Mouse (Mus musculus): ENCODE measurements around the gene Vars. TPM values are rescaled to one million over a fixed set of nuclear protein-coding genes. Genes with fewer than 3 reads are reported as not detected.
A peak's percentile ranks its signal among the peaks of the same experiment; 100 is the strongest.
"Not testable (repeated sequence)": the region's sequence is repeated elsewhere in the genome, so short reads cannot be mapped to it uniquely, and the experiment has no call there.

Gene Vars
- total RNA-seq, 2 experiments from 2014 or later: 91.0 to 94.3 TPM

DNA sequence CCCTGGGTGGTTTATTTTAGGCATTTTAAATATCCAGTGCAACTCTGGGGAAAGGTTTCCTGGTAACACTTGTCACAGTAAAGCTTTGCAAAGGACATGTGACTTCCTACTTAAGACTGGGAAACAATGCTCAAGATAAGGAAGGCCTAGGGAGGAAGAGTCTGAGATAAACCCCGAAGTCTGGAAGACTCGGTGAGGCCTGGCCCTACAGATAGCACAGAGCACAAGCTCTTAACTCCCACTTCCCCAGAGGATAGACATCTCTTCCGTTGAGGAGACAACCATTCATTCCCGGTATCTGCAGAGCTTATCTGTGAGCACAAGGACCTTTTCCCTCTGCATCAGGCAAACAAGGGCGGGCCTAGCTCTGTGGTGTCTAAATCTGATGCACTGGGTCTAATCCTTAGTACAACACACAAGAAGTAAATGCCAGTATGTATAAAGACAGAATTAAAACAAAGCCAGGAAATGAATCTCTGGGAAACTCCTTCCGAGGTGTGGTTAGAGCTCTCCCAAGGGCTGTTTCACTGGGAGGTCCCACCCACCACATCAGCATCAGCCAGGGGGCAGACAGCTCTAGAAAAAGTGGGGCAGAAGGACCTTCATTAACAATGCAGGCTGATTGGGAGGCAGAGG lies 21.2 kb downstream of the Vars start:
- intact Hi-C loops (cut with DNase I): loop anchor here (1.0 kb wide), 1 partner anchor 37 kb away; the partner anchor contains the start of gene Ddah2
- DNase-seq: no peak

DNA sequence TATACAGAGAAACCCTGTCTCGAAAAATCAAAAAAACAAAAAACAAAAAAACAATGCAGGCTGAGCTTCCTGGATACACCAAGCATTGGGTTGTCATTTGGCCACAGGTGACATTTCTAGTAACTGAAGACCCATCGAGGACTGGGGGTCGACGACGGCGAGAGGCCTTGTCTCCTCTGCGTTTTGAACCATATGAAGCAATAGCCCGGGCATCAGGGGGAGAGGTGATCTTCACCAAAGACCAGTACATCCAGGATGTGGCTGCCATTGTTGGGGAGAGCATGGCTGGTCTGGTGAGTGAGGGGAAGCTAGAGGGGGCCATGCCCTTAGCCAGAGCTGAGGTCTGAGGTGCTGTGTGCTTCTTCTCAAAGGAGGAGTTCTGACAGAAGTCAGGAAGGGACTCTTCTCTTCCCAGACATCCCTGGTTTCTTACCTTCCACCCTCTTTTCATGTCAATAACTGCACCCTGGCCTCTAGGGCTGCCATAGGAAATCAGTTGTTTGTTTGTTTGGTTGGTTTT lies 21.8 kb downstream of the Vars start:
- intact Hi-C loops (cut with DNase I): no loop called here
- DNase-seq: no peak

DNA sequence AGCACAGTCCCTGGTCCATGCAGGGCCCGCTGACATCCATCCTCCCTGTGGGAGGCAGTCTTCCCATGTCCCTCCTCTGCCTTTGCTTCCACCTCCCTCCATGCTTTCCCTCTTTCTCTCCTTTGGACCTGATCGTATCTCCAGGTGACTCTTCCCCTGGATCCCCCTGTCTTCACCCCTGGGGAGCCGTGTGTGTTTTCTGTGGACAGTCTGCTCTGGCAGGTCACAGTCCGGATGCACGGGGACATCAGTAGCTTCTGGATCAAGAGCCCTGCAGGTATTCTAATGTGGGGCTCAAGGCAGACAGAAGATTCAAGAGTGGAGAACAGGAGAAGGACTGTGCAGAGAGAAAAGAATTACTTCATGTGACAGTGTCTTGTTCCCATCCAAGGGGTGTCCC lies 22.4 kb downstream of the Vars start:
- intact Hi-C loops (cut with DNase I): no loop called here
- no peak for DNase-seq

DNA sequence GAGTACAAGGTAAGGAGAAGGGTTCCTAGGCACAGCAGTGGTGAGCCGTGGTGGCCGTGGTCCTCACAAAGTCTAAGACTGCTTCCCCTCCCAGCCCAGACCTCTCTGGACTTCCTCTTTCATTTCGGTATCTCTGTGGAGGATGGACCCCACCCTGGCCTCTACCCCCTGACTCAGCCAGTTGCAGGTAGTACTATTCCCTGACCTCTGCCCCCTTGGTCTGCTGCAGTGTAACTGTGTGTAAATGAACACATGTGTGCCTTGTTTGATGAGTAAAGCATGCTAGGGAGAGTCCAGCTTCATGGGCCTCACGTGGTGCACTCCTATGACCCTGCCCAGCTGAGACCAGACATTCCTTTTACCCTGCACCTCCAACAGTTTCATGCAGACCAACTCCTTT lies 23.0 kb downstream of the Vars start:
- intact Hi-C loops (cut with DNase I): no loop called here
- DNase-seq: no peak

DNA sequence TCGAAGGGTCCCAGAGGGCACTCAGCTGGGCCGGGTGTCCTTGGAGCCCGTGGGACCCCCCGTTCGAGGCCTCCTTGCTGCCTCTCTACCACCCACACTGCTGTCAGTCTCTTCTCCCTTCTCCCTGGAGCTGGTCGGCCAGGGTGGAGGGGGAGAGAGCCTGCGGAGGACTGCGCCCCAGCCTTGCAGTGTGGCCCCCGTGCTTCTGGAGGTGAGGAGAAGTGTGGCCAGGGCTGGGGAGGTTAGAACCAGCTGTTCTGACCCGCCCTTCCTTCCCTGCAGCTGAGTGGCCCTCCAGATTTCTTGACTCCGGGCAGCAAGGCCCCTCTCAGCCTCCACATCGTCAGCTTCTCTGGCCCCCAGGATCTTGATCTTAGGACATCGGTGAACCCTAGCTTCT lies 23.5 kb downstream of the Vars start:
- intact Hi-C loops (cut with DNase I): no loop called here
- no peak for DNase-seq

DNA sequence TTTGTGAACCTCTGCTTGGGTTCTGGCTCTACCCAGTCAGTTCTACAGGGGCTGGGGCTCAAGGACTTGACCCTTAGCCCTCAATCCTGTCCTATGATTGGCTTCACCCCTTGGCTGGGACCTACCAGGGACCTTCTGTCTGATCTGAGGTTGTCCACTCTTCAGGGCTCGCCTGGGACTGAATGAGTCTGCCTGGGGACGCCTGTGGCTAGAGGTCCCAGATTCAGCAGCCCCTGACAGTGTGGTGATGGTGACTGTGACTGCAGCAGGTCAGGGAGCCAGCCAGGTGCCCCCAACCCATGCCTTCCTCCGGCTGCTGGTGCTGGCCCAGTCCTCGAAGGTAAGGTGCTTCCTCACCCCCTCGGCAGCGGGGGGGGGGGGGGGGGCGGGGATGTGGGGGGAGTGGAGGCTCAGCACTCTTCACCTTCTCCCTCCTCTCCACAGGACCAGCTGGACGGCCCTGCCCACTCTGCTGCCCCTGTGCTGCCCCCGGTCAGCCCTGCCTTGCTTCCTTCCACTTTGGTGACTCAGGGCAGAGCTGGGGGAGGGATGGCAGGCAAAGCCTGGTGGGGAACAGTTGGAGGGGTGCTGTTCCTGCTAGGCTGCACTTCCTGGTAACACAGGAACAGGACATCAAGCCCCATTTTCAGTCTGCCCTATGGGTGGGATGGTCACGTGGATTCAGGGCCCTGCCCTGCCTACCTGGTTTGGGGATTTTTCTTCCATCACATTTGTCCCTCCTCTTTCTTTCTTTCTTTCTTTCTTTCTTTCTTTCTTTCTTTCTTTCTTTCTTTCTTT lies 24.1 kb downstream of the Vars start:
- intact Hi-C loops (cut with DNase I): no loop called here

DNA sequence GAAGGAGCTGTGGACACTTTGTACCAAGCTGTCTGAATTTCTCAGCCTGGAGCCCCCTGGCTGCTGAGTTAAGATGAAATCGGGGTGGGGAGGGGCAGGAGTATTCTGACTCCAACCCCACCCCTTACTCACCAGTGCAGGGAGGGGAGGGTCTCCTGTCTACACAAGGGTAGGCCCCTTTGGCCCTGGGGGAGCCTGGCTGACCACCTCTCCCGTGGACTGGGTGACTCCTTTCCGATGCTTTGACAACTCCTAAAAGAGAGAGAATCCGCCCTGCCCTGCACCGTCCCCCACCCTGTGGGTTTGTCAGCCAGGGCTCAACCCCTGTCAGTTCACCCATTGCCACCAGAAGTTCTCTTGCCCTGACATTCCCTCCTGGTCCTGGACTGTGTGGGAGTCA lies 25.4 kb downstream of the Vars start:
- no peak for DNase-seq
- intact Hi-C loops (cut with DNase I): no loop called here

More for the DNA sequence above, 24.1 kb downstream of the Vars start:
- DNase-seq: no peak

DNA sequence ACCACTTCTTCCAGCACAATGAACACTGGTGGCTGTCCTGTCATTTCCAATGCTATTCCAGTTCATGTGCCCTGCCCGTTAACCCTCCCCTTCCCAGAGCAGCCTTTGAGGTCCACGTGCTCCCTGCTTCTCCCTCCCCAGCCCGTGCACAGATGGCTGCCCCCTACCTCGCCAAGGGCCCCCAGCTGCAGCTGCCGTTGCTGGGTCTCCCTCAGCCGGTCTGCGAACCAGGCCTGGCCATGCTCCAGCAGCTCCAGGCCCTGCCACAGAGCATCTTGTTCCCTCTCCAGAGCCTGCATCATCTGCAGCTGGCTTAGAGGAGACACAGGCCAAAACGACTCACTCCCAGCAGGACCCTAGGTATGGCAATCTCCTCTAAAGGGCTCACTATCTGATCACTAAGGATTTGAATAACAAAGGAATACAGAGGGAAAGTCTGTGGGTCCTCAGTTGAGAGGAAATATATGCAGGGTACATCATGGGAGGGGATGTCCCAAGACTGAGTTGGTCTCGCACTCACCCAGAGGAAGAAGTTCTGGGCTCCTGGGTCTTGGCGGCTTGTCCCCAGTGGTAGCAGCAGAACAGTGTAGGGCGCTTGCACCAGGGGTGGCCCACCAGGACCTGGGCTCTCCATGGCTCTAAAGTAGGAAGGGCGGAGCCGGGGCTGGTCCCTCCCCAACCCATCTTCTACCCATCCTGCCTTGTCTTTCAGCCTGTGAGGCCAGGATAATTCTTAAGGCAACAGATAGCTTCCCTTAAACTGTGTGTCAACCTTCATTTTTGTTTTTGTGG lies 26.7 kb downstream of the Vars start, which contains the start of gene Sapcd1:
TSS of gene Sapcd1 (minus strand) at position 740 of the 792 bp plus-strand sequence.
- peak; percentile 96 for DNase-seq
- intact Hi-C loops (cut with DNase I): no loop called here

DNA sequence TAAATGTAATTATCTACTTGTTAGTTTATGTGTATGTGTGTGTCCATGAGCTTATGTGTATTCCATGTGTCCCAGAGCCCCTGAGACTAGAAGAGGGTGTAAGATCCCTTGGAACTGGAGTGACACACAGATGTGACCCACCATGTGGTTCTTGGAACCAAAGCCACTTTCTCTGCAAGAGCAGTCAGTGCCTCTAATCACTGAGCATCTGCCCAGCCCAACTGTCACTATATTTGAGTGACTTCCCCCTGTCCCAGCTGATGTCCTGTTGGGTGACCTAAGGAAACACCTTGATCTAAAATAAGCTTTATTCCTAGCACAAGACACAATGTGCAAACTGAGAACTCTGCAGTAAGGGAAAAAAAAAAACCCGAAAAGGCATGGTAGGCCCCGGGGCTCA lies 27.5 kb downstream of the Vars start:
- no peak for DNase-seq
- intact Hi-C loops (cut with DNase I): no loop called here

DNA sequence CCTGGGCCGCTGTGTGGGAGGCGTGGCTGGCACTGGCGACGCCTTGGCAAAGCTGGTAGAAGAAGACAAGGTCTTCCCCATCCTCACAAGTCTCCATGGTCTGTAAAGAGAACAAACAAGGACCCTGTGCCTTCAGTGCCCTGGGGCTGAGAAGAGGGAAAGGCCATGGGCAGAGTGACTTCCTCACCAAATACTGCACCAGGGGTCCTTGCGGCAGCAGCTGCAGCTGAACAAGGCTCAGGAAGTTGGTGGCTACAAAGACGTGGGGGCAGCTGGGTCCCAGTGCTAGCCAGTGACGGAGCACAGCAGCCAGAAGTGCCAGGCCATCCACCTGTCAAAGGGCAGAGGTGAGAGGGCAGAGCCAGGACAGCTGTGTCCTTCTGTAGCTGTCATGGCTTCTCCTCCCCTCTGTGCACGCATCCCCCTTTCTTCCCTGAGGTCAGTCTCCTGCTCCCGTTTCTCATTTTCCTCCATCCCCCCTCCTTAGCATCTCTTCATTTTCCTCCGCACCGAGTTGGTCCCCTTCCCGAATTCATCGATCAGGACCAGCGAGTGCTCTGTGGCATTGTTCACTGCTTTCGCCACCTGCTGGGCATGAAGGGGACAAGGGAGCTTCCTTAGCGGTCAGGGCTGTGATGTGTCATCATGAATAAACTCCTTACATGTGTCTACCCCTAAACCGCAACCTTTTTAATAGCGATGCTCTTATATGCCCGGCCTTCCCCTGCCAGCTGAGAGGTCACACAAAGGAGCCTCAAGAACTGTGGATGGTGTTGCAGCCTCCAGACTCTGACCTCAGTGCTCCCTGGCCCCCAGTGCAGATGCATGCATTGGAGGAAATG lies 29.1 kb downstream of the Vars start:
- intact Hi-C loops (cut with DNase I): no loop called here
- DNase-seq: no peak

DNA sequence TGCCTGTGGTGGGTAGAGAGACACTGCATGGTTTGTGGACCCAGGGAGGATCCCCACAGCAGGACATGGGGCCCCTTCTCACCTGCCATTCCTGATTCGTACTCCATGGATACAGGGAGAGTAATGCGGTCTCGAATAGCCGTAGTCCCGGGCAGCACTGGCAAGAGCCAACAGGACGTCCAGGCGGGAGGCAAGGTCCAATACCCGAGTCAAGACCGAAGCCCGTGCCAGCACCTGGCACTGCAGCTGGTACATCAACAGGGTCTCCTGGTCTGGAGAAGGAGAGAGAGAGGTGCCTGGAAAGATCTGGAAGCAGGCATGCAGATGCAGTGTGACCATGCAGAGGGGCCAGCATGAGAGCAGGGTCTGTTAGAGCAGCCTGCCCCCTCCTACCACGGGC lies 30.5 kb downstream of the Vars start:
- intact Hi-C loops (cut with DNase I): no loop called here
- no peak for DNase-seq

DNA sequence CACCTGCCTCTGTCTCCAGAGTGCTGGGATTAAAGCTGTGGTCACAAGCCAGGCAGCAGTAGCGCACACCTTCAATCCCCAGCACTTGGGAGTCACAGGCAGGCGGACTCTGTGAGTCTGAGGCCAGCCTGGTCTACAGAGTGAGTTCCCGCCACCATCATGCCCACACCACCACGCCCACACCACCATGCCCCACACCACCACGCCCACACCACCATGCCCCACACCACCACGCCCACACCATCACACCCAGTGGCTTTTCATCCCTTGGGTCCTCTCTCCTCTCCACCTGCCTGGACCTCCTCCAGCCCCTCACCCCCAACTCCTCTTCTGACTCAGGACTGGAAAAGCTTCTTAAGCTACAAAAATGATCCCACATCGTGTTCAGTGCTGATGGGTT lies 31.1 kb downstream of the Vars start:
- DNase-seq: no peak
- intact Hi-C loops (cut with DNase I): no loop called here

DNA sequence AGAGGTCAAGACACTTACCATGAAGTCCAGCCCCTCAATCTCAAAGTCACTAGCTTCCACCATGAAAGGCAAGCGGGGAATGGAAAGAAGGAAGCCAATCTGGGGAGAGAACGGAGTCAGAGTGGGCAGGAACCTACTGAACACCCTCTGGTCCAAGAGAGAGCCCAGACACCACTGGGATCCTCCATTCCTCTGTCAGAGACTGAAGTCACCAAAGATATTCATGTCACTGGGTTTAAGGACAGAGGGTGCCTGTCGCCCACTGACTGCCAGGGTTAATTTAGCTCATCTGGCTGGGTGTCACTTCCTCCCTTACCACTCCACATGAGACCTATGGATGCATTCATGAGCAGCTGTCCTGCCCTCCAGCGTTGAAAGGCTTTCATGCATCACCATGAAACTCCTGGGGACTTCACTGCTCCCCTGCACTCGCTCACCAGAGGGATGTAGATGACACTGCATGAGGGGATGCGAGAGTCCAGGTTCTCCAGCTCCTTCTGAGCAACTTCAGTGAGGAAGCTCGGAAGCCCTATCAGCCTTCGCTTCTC lies 31.6 kb downstream of the Vars start:
- DNase-seq: no peak
- intact Hi-C loops (cut with DNase I): no loop called here

DNA sequence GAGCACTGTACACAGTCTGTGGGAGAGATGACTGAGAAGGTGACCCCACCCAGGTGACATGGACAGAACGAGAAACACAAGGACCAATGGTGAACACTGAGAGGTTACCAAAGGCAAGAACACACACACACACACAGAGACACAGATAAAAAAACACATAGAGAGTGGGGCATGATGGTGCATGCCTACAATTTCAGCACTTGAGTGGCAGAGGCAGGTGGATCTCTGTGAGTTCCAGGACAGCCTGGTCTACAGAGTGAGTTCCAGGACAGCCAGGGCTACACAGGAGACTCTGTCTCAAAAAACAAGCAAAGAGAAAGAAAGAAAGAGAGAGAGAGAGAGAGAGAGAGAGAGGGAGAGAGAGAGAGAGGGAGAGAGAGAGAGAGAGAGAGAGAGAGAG lies 32.9 kb downstream of the Vars start:
- intact Hi-C loops (cut with DNase I); DNase-seq: not testable (repeated sequence)

DNA sequence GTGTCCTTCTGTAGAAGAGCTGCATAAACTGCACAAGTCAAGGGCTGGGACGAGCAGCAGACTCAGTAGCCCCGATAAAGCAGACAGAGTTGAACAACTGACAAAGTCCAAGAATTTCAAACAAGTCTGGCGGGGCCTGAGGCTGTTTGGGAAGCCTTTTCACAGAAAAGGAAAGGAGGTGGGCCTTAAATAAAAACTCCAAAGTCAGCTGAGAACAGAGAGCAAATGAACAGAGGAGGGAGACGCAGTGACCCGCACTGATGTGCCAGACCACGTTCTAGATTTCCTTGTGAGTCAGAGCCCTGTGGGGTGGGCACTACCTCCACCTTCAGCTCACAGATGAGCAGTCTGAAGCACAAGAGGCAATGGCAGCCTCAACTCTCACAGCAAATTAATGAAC lies 34.1 kb downstream of the Vars start:
- intact Hi-C loops (cut with DNase I): no loop called here
- no peak for DNase-seq

DNA sequence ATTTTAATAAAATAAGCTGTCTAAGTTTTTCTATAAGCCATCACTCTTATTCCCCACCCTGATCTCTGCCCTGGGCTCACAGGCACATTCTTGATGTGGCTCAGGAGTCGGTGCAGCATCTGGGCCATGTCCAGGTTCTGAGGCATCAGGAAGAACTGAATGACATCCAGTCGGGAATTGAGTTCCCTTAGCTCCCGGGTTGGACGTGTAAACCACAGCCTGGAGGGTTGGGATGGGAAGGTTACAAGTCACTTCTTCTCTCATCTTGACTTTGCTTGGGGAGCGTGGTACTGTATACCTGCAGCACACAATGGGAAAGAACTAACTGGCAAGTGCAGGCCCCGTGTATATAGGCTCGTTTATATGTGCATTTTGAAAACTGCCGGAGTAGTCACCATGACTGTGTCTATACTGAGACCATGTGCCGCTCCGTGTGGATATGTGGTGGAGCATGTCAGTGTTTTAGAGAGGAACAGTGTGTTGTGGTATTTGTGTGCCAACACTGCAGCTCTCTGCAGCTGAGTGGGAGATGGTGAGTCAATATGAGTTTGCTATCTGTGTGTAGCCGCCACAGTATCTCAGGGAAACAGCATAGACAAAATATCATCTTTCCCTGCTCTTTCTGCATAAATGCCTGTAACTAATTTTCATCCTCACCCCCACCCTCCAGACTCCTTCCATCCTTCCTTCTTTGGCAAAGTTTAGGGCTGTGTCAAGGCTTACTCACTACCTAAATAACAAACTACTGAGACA lies 38.5 kb downstream of the Vars start:
- intact Hi-C loops (cut with DNase I): no loop called here
- DNase-seq: no peak

DNA sequence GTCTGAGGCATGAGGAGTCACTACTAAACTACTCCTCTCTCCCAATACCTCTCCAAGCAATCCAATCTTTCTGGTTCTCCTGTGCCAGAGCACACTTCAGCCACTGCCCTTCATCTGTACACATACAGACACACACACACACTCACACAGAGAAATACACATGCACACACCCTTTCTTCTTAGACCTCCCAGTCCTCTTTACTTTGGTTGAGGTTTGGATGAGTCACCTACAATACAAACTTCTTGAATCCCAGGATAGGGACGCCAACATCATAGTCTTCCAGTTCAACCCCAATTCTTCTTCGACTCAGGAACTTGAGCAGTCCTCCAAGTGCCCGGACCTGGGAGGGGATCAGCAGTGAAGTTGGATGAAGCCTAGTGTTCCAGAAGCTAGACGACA lies 43.0 kb downstream of the Vars start:
- no peak for DNase-seq
- intact Hi-C loops (cut with DNase I): no loop called here

DNA sequence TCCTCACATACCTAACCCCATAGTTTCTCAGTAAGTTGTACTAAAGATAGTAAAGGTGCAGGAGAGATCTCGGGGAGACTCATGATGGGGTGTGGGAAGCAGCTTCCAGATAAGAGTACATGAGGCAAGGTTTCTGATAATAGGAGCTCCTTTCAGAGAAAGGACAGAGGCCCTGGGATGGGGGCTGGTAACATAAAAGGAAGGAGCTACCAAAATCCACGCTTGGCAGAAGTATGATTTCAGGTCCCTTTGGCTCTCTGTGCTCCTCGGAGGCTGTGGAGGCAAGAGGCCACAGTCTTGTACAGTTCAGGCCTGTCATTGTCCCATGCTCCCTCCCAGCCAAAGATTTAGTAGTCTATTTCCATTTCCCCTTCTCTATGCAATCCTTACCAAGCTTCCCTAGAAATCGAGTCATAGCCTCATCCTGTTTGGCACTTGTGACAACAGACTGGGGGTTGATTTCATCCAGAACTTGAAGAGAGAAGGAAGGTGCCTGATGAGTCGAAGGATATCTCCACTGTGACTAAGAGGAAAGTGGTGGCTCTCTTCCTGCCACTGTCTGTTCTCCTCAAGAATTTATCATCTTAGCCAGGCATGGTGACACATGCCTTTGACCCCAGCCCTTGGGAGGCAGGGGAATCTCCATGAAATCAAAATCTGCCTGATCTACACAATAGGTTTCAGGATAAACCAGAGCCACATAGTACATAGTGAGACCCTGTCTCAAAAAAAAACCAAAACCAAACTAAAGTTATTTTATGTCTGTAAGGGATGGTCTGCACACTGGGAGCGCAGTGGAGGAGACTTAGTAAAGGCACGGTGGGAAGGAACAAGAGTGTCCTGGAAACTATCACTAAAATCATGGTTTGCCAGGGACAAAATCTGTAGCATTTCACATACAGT lies 44.4 kb downstream of the Vars start:
- intact Hi-C loops (cut with DNase I): no loop called here

More for the DNA sequence above, 44.4 kb downstream of the Vars start:
- DNase-seq: no peak
